Mouse (Mus musculus) layer of hippocampus, postnatal 10 days (tissue): ENCODE results near the gene S1pr5. TPM values are rescaled to one million over a fixed set of nuclear protein-coding genes. Genes with fewer than 3 reads are reported as not detected.
"Not testable (repeated sequence)": the region's sequence is repeated elsewhere in the genome, so short reads cannot be mapped to it uniquely, and the experiment has no call there.

Experiments
- DNase-seq, 2 experiments: peaks; one replicate each; pipeline ENCODE4 v3.0.0; 2021; ENCODE audit warnings: low spot score in 2 of 2
- total RNA-seq, 2 experiments: library from RNA; stranded (reverse); gene quantifications; 2 replicates each; pipeline ENCODE4 v1.2.3; 2021

The S1pr5 gene
- total RNA-seq, 2 experiments from 2014 or later: 2.4 to 3.0 TPM

DNA sequence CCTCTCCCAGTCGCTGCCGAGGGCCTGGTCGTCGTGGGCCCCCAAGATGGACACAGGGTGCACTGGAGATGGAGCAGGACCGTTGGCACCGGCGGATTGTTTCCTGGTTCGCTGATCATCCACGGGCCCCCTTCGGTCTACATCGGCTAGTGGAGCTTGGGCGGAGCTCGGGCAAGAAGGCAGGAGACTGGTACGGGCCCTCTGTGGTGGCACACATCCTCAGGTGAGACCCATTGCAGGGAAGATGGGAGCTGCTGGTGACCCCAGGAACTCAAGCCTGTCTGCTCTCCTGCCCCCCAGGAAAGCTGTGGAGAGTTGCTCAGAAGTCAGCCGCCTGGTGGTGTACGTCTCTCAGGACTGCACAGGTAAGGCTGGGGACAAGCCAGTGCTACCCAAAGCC is 20.1 kb upstream of the S1pr5 start:
- no peak for DNase-seq

DNA sequence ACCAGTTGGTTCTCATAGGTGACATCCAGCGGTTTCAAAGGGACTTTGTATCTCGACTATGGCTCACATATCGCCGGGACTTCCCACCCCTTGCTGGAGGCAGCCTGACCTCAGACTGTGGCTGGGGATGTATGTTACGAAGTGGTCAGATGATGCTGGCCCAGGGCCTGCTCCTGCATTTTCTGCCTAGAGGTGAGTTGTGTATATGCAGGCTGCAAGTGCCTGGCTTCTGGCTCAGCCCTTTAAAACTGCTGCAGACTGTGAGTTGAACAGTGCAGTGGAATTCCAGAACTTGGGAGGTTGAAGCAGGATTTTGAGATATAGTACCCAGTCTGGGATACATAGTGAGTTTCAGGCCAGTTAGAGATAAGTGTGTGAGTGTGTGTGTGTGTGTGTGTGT is 18.6 kb upstream of the S1pr5 start:
- no peak for DNase-seq

DNA sequence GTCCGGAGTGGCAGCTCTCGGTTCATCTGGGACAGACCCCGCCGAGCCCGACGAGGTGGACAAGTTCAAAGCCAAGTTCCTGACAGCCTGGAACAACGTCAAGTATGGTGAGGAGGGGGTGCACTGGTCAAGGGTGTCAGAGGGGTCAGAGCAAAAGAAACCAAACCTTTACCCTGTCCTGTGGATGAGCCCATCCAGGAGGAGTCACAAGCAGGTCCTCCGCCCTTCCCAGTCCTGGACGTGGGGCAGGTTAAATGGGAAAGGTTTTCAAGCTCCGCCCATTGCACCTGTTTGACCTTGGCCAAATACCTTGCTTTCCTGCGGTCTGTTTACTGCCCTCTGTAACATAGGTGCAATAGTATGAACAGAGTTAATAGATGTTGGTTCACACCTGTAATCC is 17.4 kb upstream of the S1pr5 start:
- no peak for DNase-seq

DNA sequence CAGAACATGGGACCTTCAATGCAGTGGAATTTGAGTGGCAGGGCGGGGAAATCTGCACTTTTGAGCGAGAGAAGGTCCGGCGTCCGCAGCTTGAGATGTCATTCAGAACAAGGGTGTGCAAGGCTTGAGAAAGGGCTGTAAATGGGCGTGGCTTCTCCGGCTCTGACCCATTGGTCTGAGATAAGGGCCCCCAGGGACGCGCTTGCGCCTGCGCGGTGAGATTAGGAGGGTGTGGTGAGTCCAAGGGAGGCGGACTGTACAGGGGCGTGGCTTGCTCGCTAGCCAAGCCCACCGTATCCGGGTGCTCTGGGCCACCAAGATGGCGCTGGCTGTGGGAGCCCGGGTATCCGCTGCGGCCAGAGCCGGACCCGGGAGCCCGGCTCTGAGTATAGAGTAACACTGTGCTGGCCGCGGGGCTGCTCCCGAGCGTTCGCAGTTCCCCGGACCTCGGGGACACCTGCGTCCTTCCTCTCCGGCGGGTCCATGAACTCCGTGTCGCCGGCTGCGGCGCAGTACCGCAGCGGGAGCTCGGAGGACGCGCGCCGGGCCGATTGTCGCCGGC is 16.8 kb upstream of the S1pr5 start, which contains the start of gene Atg4d:
Gene Atg4d (plus strand): TSS at position 294 of the 562 bp plus-strand sequence.
- DNase-seq: peak; percentile 94 to 96

DNA sequence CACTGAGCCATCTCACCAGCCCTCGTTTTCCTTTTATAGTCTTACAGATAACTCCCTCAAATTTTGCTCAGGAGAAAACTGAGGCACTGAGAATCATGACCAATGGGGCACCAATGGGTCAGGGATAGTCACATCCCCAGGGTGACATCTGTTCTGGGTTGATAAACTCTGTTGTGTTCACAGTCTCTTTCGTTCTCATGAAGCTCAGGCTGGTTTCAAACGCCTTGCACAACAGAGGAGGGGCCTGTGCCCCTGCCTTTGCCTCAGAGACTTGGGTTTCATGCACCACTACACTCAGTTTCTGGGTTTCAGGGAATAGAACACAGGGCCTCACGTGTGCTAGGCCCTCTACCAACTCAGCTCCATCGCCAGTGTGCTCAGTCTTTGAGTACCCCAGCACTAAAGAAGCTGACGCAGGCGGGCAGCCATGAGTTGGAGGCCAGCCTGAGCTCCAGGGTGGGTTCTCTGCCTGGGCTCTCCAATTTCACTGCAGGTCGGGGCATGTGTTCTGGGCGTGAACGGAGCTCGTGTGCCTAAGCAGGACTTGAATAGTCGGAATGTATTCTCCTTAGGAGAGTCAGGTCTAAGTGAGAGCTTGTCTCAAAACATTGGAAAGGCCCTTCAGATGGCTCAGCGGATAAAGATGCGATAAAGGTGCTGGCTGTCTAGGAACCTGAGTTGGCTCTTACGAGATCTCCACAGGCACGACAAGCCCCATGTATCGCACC is 16.2 kb upstream of the S1pr5 start:
- no peak for DNase-seq

DNA sequence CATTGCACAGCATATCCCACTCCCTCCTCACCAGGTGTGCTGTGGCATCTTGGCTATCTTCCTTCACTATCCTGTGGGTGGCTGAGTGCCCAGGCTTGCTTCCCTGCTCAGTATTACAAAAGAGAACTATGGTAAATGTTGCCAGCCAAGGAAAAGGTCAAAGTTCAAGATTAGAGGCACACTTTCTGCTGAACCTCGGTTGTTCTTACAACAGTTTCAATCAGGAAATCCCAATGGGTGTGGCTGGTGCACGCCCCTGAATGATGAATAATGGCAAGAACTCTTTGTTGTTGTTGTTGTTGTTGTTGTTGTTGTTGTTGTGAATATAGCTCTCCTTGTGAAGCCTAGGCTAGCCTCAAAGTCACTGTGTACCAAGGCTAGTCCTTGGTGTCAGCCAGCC is 13.6 kb upstream of the S1pr5 start:
- DNase-seq: no peak

DNA sequence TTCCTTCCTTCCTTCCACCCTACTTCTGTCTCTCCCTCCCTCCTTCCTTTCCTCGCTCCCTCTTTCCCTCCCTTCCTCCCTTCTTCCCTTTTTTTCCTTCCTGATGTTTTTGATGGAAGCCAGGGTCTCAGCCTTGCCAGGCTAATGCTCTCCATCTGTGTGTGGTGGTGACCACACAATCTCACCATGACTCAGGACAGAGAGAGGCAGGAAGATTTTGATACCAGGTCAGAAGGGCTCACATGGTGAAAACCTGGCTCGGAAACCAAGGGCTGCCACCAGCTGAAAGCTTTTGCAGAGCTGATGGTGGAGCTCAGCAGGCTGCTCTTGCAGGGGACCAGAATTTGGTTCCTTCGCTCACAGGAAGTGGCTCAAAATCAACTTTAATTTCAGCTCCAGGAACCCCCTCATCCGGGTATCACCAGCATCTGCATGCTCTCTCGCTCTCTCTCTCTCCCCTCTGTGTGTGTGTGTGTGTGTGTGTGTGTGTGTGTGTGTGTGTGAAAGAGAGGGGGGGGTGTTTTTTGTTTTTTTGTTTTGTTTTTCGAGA is 12.3 kb upstream of the S1pr5 start:
- no peak for DNase-seq

DNA sequence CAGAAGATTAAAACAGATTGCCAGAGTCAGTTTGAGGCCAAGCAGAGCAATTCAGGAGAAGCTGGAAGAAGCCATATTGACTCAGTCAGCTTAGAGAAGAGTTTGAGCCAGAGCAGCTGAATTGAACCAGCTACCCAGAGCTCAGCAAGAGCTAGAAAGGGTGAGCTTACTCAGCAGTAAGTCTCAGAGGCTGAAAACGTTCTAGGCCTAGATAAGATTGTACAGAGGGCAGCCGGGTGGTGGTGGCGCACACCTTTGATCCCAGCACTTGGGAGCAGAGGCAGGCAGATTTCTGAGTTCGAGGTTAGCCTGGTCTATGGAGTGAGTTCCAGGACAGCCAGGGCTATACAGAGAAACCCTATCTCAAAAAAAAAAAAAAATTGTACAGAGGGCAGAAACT is 8.1 kb upstream of the S1pr5 start:
- DNase-seq: not testable (repeated sequence)

DNA sequence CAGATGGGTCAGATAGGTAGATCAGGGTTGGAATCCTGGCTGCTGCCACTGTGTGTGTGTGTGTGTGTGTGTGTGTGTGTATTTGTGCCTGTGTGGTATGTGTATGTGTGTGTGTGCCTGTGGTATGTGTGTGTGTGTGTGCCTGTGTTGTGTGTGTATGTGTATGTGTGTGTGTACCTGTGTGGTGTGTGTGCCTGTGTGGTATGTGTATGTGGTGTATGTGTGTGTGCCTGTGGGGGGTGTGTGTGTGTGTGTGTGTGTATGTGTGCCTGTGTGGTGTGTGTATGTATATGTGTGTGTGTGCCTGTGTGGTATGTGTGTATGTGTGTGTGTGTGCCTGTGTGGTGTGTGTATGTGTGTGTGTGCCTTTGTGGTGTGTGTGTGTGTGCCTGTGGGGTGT is 6.4 kb upstream of the S1pr5 start:
- DNase-seq: no peak

DNA sequence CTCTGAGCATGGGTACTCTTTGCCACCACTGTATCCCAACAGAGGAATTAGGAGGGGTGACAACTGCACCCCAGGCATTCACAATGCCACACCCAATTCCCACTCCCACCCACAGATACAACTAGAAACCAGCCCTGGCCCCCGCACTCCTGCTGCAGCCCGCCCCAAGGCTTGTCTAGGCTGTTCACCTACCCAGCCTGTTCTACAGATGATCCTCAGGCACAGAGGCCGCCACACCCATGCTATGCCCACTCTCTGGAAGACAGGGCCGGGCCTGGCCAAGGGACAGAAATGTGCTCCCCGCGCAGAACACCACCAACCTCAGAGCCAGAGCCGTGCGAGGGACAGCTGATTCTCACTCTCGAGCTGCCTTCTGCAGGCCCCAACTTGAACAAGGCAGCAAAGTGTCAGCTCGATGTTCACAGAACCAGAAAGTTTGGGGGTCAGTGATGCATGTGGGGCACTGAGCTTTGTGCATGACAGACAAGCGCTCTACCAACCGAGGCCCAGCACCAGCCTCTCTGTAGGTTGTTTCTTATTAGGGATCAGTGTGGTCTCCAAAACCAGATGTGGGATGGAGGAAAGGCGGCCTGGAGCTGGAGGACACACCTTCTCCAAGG is 3.0 kb upstream of the S1pr5 start:
- DNase-seq: no peak

DNA sequence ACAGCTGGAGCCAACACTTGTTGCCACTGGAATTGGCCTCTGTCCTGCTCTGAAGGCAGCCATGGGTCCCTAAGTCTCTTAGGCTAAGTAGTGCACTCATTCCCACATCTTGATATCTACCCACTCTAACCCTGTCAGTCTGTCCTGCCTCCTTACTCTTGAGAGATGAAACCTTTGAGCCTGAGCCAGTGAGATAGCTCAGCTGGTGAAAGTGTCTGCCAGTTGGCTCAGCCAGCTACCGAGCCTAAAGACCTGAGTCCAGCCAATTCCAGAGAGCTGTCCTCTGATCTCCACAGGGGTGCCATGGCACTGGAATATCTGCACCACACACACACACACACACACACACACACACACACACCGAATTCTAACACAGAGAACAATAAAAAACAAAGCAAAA is 2.3 kb upstream of the S1pr5 start:
- no peak for DNase-seq

DNA sequence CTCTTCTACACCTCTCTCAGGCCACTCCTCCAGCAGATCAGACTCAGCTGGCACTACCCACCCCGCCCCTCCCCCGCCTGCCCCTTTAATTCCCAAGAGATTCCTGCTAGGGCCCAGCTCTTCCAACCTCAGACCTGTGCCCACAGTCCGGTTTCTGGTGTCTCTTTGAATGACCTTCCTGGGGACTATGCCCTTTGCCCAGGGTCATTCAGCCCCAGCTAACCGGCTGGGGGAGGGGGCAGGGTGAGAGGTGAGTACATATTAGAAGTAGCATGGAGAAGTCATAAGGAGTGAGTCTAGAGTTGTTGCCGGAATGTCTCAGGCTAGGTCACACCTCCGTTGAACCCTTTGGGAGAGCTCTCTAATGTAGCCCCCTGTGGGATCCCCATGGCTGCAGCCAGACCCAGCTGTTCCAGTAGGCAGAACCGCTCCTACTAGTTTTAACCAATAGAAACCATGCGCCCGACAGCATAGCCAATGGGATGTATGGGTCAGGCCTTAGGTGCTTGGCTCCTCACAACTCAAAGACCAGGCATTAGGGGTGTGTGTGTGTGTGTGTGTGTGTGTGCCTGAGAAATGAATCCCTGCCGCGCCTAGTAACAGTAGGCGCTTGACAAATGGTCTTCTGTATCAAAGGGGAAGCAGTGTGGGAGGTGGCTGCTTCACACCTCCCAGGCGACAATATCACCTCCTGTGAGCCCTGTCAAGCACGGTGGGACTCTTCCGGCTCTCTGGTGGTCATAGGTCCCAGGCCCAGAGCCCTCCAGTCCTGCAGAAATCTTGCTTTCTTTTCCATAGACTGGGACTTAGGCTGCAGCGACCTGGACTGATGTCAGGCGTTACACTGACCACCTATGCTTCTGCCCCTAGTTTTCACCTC is 1.6 kb upstream of the S1pr5 start:
- DNase-seq: no peak

DNA sequence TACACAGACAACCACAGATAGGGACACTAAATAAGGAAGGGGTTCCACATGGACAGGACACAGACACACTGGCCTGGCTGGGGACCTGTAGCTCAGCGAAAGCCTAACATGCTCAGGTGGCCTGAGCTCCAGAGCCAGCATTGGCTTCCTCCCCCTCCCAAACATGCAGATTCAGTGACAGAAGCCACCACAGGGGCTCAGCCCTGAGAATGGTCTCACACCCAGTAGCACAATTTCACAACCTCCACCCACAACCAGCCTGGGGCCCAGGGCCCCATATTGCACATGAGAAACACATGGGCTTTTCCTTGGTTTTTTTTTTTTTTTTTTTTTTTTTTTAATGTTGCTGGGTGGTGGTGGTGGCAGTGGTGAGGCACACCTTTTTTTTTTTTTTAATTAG is 1.9 kb downstream of the S1pr5 start:
- DNase-seq: no peak

DNA sequence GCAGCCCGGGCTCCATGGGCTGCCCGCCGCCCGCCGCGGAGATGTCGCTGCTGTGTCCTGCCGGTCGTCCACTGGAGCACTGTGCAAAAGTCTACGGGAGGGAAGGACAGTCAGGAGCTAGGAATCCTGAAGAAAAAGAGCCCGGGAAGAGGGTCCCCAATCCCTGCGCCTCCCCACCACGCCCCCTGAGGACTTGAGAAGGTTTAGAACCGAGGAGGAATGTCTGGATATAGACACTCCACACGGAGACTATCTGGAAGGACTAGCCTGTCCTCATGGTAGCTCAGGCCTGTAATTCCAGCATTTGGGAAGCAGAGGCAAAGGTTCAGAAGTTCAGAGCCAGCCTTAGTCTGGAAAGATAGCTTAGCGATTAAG is 3.1 kb downstream of the S1pr5 start:
- DNase-seq: no peak

DNA sequence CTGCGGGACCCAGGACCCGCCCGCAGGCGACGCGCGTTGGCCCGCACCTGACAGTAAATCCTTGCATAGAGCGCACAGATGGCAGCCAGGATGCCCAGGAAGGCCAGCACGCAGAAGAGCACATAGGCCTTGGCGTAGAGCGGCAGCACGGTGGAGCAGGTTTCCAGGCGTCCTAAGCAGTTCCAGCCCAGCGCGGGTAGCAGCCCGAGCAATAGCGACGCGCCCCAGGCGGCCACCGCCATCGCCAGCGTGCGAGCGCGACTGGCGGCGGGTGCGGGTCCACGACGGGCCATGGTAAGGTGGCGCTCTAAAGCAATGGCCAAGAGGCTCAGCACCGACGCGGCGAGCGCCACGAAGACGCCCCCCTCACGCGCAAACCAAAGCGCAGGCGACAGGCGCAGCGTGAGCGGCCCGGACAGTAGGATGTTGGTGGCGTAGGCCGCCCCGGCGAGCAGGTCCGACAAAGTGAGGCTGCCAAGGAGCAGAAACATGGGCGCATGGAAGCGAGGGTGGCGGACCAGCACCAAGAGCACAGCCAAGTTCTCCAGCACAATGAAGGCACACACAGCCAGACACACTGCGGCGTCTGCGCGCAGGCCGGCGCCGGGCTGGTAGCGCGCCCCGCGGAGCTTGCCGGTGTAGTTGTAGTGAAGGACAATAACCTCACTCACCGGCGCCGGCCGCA is 3.7 kb downstream of the S1pr5 start:
- peak; percentile 44 to 60 for DNase-seq

DNA sequence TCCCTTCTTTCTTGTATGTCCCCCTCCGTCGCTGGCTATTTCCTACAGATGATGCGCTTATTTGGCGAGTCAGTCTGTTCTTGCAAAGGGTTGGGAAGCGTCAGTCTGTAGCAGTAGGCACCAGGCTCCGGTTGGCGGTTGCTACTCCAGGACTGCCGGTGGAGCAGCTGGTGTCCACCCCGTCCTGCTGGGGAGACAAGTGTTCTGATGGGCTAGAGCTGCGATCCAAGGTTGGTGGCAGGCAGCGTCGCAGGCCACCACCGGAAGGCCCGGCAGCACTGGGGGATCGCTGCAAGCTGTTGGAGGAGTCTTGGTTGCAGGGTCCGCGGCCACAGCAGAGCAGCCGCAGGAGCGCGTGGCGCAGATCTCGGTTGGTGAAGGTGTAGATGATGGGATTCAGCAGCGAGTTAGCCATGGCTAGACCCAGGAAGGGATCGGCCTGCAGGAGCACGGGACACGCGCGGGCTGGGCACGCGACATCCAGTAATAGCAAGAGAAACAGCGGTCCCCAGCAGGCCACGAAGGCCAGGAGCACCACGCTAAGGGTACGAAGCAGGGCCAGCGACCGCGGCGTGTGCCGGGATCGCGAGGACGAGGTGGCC is 4.3 kb downstream of the S1pr5 start:
- DNase-seq: peak; percentile 40 to 48

DNA sequence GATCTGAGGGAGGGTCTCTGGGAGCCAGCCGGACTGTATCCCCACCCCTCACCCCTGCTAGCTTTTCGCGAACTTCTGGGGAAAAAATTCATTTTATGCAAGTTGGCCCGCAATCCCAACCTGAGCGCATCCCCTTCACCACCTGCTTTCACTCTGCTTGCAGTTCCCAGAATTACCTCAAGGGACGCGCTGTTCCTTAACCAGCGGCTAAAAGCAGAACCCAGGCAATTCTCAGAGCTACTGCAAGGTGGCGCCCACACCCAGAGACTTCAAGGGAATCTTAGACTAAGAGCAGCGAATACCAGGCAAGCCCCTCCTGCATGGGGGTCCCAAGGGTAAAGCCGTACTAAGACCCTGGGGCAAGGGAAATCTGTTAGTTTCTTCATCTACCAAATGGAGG is 6.9 kb downstream of the S1pr5 start:
- DNase-seq: peak; percentile 87 to 88

DNA sequence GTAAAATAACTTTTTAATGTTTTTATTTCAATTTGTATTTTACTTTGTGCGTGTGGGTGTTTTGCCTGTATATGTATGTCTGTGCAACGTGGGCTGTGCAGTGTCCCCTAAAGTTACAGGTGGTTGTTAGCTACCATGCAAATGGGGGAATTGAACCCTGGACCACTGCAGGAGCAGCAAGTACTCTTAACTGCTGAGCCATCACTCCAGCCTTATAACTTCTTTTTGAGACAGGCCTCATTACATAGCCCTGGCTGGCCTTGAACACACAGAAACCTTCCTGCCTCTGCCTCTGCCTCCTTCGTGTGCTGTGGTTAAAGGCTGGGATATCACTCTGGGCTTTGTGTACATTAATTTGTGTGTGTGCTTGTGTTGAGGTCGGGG is 8.8 kb downstream of the S1pr5 start:
- no peak for DNase-seq

DNA sequence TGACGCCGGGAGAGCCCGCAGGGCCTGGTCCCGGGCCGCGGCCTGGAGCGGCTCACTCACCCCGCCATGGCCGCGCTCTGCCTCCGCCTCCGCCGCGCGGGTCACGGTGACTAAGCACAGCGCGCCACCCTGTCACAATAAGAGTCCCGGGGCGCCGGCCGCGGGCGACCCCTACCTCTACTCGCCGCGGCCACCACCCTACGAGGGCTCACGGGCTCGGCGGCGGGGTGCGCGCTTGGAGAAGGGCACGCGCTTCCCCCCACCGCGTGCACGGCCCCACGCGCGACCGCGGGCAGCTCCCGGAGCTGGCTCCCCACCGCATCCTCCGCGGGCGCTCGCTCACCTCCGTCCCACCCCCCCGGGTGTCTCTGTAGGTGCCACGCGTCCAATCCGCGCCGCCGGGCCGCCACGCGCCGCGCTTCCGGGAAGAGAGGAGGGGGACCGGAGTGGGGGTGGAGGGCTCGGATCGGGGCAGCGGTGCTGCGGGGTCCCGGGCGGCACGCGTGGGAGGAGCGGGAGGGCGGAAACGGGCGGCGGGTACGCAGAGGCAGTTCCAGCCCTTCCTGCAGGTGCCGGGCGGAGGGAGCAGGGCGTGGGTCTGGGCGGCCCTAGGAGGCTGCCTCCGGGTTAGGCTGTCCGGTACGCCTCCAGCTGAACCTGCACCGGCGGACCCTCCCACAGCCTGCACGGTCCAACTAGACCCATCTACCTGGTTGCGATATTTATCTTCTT is 9.3 kb downstream of the S1pr5 start, which contains the start of gene Keap1:
Gene Keap1 (minus strand): TSS at position 629 of the 732 bp plus-strand sequence.
- DNase-seq: peak; percentile 76 to 84
